Mouse (Mus musculus) CH12.LX (cell line): Measurements from ENCODE around the gene Zeb2. TPM values are rescaled to one million over a fixed set of nuclear protein-coding genes. Genes with fewer than 3 reads are reported as not detected.

Experiments
- DNase-seq: peaks from one replicate; pipeline ENCODE4 v3.0.0-alpha.2; 2013; ENCODE audit errors: extremely low read depth
- H3K27ac ChIP-seq: 2 replicates; pipeline ENCODE4 v1.5.1; 2012; ENCODE audit warnings: low read depth, mild to moderate bottlenecking, control low read depth, moderate library complexity; ENCODE audit not compliant: insufficient read depth
- H3K27me3 ChIP-seq: replicated peaks from 2 replicates; pipeline ENCODE3; 2012; ENCODE audit warnings: inconsistent platforms
- H3K36me3 ChIP-seq, 2 experiments: replicated peaks in 1 of 2; 2 replicates each; pipeline versions ENCODE3 to v1.6.1; 2012; ENCODE audit warnings: inconsistent platforms in 1 of 2, low read length in 1 of 2, mild to moderate bottlenecking in 1 of 2, mixed read lengths in 1 of 2, moderate library complexity in 1 of 2; ENCODE audit not compliant: control insufficient read depth in 1 of 2, insufficient read depth in 1 of 2
- H3K4me1 ChIP-seq, 2 experiments: 2 replicates each; pipeline ENCODE4 v1.6.1; 2012; ENCODE audit warnings: inconsistent platforms in 1 of 2, moderate library complexity in 1 of 2; ENCODE audit not compliant: insufficient read depth in 2 of 2, control insufficient read depth in 1 of 2
- H3K4me2 ChIP-seq: 2 replicates; pipeline ENCODE4 v1.6.1; 2012; ENCODE audit warnings: low read depth, mild to moderate bottlenecking, control low read depth; ENCODE audit not compliant: poor library complexity, insufficient read depth, severe bottlenecking
- H3K4me3 ChIP-seq, 3 experiments: fragments of 150-350 bp in 1 of 3; sonication (generic) in 1 of 3; replicated peaks in 1 of 3; 2 replicates each; pipeline versions ENCODE3 to v1.5.1; 2011 to 2012; ENCODE audit warnings: low read depth in 2 of 3, low read length in 2 of 3, mild to moderate bottlenecking in 2 of 3, moderate library complexity in 2 of 3, control low read depth in 1 of 3, improper control_type of control experiment in 1 of 3, inconsistent platforms in 1 of 3, mixed read lengths in 1 of 3; ENCODE audit not compliant: poor library complexity in 1 of 3
- H3K79me2 ChIP-seq: replicated peaks from 2 replicates; pipeline ENCODE4 v1.6.1; 2012; ENCODE audit warnings: mild to moderate bottlenecking, moderate library complexity; ENCODE audit not compliant: control insufficient read depth, poor library complexity, insufficient read depth, severe bottlenecking; ENCODE audit errors: extremely low read depth
- H3K9ac ChIP-seq: 2 replicates; pipeline ENCODE4 v1.6.1; 2012; ENCODE audit warnings: low read depth, mild to moderate bottlenecking, control low read depth, moderate library complexity; ENCODE audit not compliant: insufficient read depth
- H3K9me3 ChIP-seq: replicated peaks from 2 replicates; pipeline ENCODE3; 2012; ENCODE audit warnings: low read length, inconsistent platforms, mixed read lengths
- CTCF ChIP-seq, 2 experiments: IDR thresholded peaks in 1 of 2; conservative IDR thresholded peaks in 1 of 2; 2 replicates each; pipeline ENCODE4 v1.5.1; 2011 to 2012; ENCODE audit warnings: low read depth in 2 of 2, low read length in 2 of 2, improper control_type of control experiment in 1 of 2, inconsistent platforms in 1 of 2, mild to moderate bottlenecking in 1 of 2, moderate library complexity in 1 of 2
- EP300 ChIP-seq: IDR thresholded peaks from 2 replicates; pipeline ENCODE4 v1.6.1; 2011; ENCODE audit warnings: low read length, improper control_type of control experiment
- JUN ChIP-seq: IDR thresholded peaks from 2 replicates; pipeline ENCODE4 v1.6.1; 2011; ENCODE audit warnings: low read depth, mild to moderate bottlenecking, low read length, improper control_type of control experiment, moderate library complexity; ENCODE audit not compliant: insufficient read depth
- MAX ChIP-seq: IDR thresholded peaks from 2 replicates; pipeline ENCODE4 v1.6.1; 2011; ENCODE audit warnings: low read length, improper control_type of control experiment
- MAZ ChIP-seq: IDR thresholded peaks from 2 replicates; pipeline ENCODE4 v1.6.1; 2012; ENCODE audit warnings: low read depth, mild to moderate bottlenecking, inconsistent platforms, low read length, improper control_type of control experiment, moderate library complexity
- MEF2A ChIP-seq: IDR thresholded peaks from 2 replicates; pipeline ENCODE4 v1.6.1; 2014; ENCODE audit warnings: low read depth, mild to moderate bottlenecking, inconsistent platforms, low read length, improper control_type of control experiment, borderline replicate concordance
- MXI1 ChIP-seq: IDR thresholded peaks from 2 replicates; pipeline ENCODE4 v1.6.1; 2011; ENCODE audit warnings: mild to moderate bottlenecking, low read depth, low read length, improper control_type of control experiment
- MYC ChIP-seq: IDR thresholded peaks from 2 replicates; pipeline ENCODE4 v1.6.1; 2011; ENCODE audit warnings: low read depth, mild to moderate bottlenecking, improper control_type of control experiment, low read length
- PAX5 ChIP-seq: IDR thresholded peaks from 2 replicates; pipeline ENCODE4 v1.6.1; 2012; ENCODE audit warnings: low read length, inconsistent platforms, mixed read lengths
- POLR2A ChIP-seq: IDR thresholded peaks from 2 replicates; pipeline ENCODE4 v1.6.1; 2011; ENCODE audit warnings: low read depth, mild to moderate bottlenecking, improper control_type of control experiment, low read length
- POLR2AphosphoS2 ChIP-seq: IDR thresholded peaks from 2 replicates; pipeline ENCODE4 v1.6.1; 2011; ENCODE audit warnings: low read depth, low read length, improper control_type of control experiment
- SIN3A ChIP-seq: IDR thresholded peaks from 2 replicates; pipeline ENCODE4 v1.6.1; 2012; ENCODE audit warnings: low read length, improper control_type of control experiment, inconsistent platforms
- UBTF ChIP-seq: IDR thresholded peaks from 2 replicates; pipeline ENCODE4 v1.6.1; 2012; ENCODE audit warnings: low read depth, mild to moderate bottlenecking, inconsistent platforms, low read length, improper control_type of control experiment, moderate library complexity
- USF1 ChIP-seq: IDR thresholded peaks from 2 replicates; pipeline ENCODE4 v1.6.1; 2014; ENCODE audit warnings: low read depth, mild to moderate bottlenecking, inconsistent platforms, low read length, improper control_type of control experiment
- ZKSCAN1 ChIP-seq: IDR thresholded peaks from 2 replicates; pipeline ENCODE4 v1.6.1; 2012; ENCODE audit warnings: low read depth, inconsistent platforms, low read length, improper control_type of control experiment, borderline replicate concordance
- dilution Hi-C: fragments of 300-500 bp; cut with MboI; formaldehyde crosslinking; loops from 2 replicates; pipeline ENCODE4 v1.14.3; 2020; ENCODE audit warnings: low sequenced_read_pairs; ENCODE audit not compliant: extremely low pct_unique_long_range_greater_than_20kb, extremely low pct_ligation_motif_present
- in situ Hi-C: fragments of 300-500 bp; cut with MboI; formaldehyde crosslinking; loops from 3 replicates; pipeline ENCODE4 v1.14.3; 2019; ENCODE audit warnings: low sequenced_read_pairs, low pct_ligation_motif_present, low pct_unique_long_range_greater_than_20kb, mixed read lengths
- polyA plus RNA-seq: library from polyadenylated mRNA; unstranded; fragments of >175 nt; gene quantifications from 2 replicates; pipeline ENCODE4 v1.2.1, GENCODE M21; 2012; ENCODE audit warnings: low read depth; ENCODE audit not compliant: insufficient read length
- total RNA-seq, 2 experiments: library from RNA; depleted of rRNA; stranded (reverse); fragments of 300-350 nt in 1 of 2; fragments of >200 nt in 1 of 2; gene quantifications; 2 replicates each; pipeline ENCODE4 v1.2.3; 2012 to 2014

The Zeb2 gene
- total RNA-seq (2012; rRNA removed) (20.6 and 25.8 TPM in 2 replicates), total RNA-seq (2014; rRNA removed) (12.9 and 13.2 TPM in 2 replicates), polyA plus RNA-seq (20.8 and 21.1 TPM in 2 replicates)

- H3K27ac ChIP-seq = peak within 1 kb of the TSS; percentile 74
- H3K4me1 ChIP-seq = peaks cover 2 to 36% of the 10 kb centered on the region in 2 experiments; a peak in 2 of 4 replicates
- H3K27me3 ChIP-seq = no peaks in the 10 kb centered on the region
- H3K4me3 ChIP-seq = peak within 1 kb of the TSS; percentile 54 to 77 (median 67)
- no peak for DNase-seq
- dilution Hi-C loops = no loop called here
- TF ChIP-seq MYC = no peak
- peak; percentile 51 for TF ChIP-seq USF1
- 0 out of 2 replicates have a peak, but pooled peaks have one; percentile 13 for TF ChIP-seq MXI1
- TF ChIP-seq MEF2A = no peak; the same call in 1 of the 2 replicates
- peak; percentile 43; the same call in 1 of the 2 replicates for TF ChIP-seq POLR2A
- peak; percentile 21; the same call in 1 of the 2 replicates for TF ChIP-seq SIN3A
- TF ChIP-seq, all 38 proteins: peak for 4
- in situ Hi-C loops = loop anchor here (25.0 kb wide), 2 partner anchors 655 to 1320 kb away; no protein-coding TSS in a partner anchor
- H3K36me3 ChIP-seq = no peaks in the 10 kb centered on the region
- peak within 1 kb of the TSS; percentile 84 for H3K4me2 ChIP-seq
- H3K9ac ChIP-seq = peak within 1 kb of the TSS; percentile 99
- H3K79me2 ChIP-seq = peaks cover 11% of the 10 kb centered on the region
- H3K9me3 ChIP-seq = no peaks in the 10 kb centered on the region
Measured at GRCm38 (mm10) chr2:45117087-45117561, at the start of gene Zeb2. Zeb2 (minus strand) TSS chr2:45117395.

- H3K9ac ChIP-seq = no peak overlapping the region
- H3K9me3 ChIP-seq = no peaks in the 10 kb centered on the region
- no peak overlapping the region for H3K4me2 ChIP-seq
- H3K79me2 ChIP-seq = no peaks in the 10 kb centered on the region
- peaks cover 0 to 2% of the 10 kb centered on the region in 2 experiments; a peak in 1 of 4 replicates for H3K4me1 ChIP-seq
- no peaks in the 10 kb centered on the region for H3K27me3 ChIP-seq
- in situ Hi-C loops = no loop called here
- no peak overlapping the region for H3K27ac ChIP-seq
- H3K4me3 ChIP-seq = no peak overlapping the region
- TF ChIP-seq EP300 (no peak), MEF2A (no peak), MAZ (no peak), POLR2AphosphoS2 (no peak), SIN3A (no peak), CTCF (conservative IDR thresholded peaks at IDR 0.05 in 1 of 2, IDR thresholded peaks at IDR 0.05 in 1 of 2; ENCODE audit: low read depth in 2 of 2, low read length in 2 of 2) (no peak), PAX5 (no peak), JUN (no peak), MAX (no peak), ZKSCAN1 (no peak), USF1 (no peak), UBTF (no peak)
- TF ChIP-seq, all 38 proteins: peak for 0
- DNase-seq = no peak
- no peaks in the 10 kb centered on the region for H3K36me3 ChIP-seq
- dilution Hi-C loops = no loop called here
Measured at GRCm38 (mm10) chr2:45158785-45159184, 41.6 kb upstream of the Zeb2 start.
